Mouse (Mus musculus): Measurements from ENCODE around the gene Gm21962.

DNA sequence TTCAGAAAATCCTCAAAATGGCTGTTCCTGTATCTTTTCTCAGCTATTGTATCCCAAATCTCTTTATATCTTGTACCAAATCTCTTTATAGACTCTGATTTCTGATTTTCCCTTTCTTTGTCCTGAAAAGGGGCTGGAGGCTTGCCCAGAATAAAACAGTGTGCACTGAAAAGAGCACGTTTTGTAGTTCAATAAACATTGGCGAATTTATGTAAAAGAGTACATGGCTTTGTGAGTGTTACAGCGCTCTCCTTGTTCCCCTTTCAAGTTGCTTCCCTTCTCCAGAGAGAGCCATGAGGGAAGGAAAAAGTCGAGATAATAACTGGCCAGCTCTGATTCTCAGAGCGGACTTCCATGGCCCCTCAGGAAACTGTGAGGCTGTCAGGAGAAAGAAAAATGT lies 22.2 kb upstream of the Gm21962 start:
- TF ChIP-seq CTCF (IDR thresholded peaks at IDR 0.05; ENCODE audit: control insufficient read depth, insufficient read depth, insufficient replicate concordance, low read depth, low read length) = no peak
- no peak for TF ChIP-seq POLR2A (IDR thresholded peaks at IDR 0.05; ENCODE audit: control insufficient read depth, low read depth, low read length)

All from testis, adult 2 months (tissue).